Mouse (Mus musculus): ENCODE measurements around the gene Adipoq. TPM values are rescaled to one million over a fixed set of nuclear protein-coding genes. Genes with fewer than 3 reads are reported as not detected.
A peak's percentile ranks its signal among the peaks of the same experiment; 100 is the strongest.

The Adipoq gene
- polyA plus RNA-seq, 2 experiments = not detected

GRCm38 (mm10) chr16:23100099-23100575 is 46.2 kb upstream of the Adipoq start:
- H3K9me3 ChIP-seq (ENCODE audit: control insufficient read depth, low read length) = no peaks in the 10 kb centered on the region
- 0 out of 2 replicates have a peak overlapping the region, but pooled peaks have one; percentile 18 for H3K9ac ChIP-seq (replicated peaks)
- no peak overlapping the region for H3K27ac ChIP-seq
- WGBS (ENCODE audit: insufficient replicate concordance) = 5% methylated on average over 9 of the region's 9 CpGs
- H3K4me3 ChIP-seq (ENCODE audit: insufficient read depth in 1 of 2, low read depth in 2 of 2, low read length in 2 of 2) = peak overlapping the region; percentile 23 to 31
- TF ChIP-seq CTCF (IDR thresholded peaks at IDR 0.05; ENCODE audit: low read depth) (no peak), EP300 (IDR thresholded peaks at IDR 0.05; ENCODE audit: low read depth) (no peak)
- H3K4me2 ChIP-seq (ENCODE audit: low read depth) = peak overlapping the region; percentile 52
- peaks cover 4% of the 10 kb centered on the region; the same call in 1 of the 2 replicates for H3K27me3 ChIP-seq (ENCODE audit: control insufficient read depth, insufficient read depth, low read length)
- peaks cover 6 to 8% of the 10 kb centered on the region in 2 experiments for H3K4me1 ChIP-seq (replicated peaks; ENCODE audit: control insufficient read depth in 2 of 2, insufficient read depth in 2 of 2, low read length in 1 of 2)
- DNase-seq (ENCODE audit: low read depth in 3 of 3, low spot score in 3 of 3) (no peak), ATAC-seq (ENCODE audit: insufficient read depth) (no peak)
- H3K36me3 ChIP-seq (replicated peaks; ENCODE audit: control insufficient read depth, insufficient read depth, low read depth) = no peaks in the 10 kb centered on the region

GRCm38 (mm10) chr16:23100613-23101012 is 45.7 kb upstream of the Adipoq start:
- ATAC-seq (ENCODE audit: insufficient read depth) = peak; percentile 56
- H3K27me3 ChIP-seq (ENCODE audit: control insufficient read depth, insufficient read depth, low read length) = peaks cover 4% of the 10 kb centered on the region; the same call in 1 of the 2 replicates
- WGBS (ENCODE audit: insufficient replicate concordance) = 5% methylated on average over 10 of the region's 10 CpGs
- H3K36me3 ChIP-seq (replicated peaks; ENCODE audit: control insufficient read depth, insufficient read depth, low read depth) = no peaks in the 10 kb centered on the region
- no peak for DNase-seq (ENCODE audit: low read depth in 3 of 3, low spot score in 3 of 3)
- H3K9me3 ChIP-seq (ENCODE audit: control insufficient read depth, low read length) = no peaks in the 10 kb centered on the region
- H3K27ac ChIP-seq = no peak overlapping the region
- TF ChIP-seq CTCF (IDR thresholded peaks at IDR 0.05; ENCODE audit: low read depth) (no peak), EP300 (IDR thresholded peaks at IDR 0.05; ENCODE audit: low read depth) (no peak)
- peaks cover 6 to 8% of the 10 kb centered on the region in 2 experiments for H3K4me1 ChIP-seq (replicated peaks; ENCODE audit: control insufficient read depth in 2 of 2, insufficient read depth in 2 of 2, low read length in 1 of 2)
- H3K4me3 ChIP-seq (ENCODE audit: insufficient read depth in 1 of 2, low read depth in 2 of 2, low read length in 2 of 2) = peak overlapping the region; percentile 23 to 31; a peak in 2 of 4 replicates
- peak overlapping the region; percentile 52 for H3K4me2 ChIP-seq (ENCODE audit: low read depth)
- H3K9ac ChIP-seq (replicated peaks) = no peak overlapping the region; the same call in 1 of the 2 replicates

- ATAC-seq (ENCODE audit: insufficient read depth) (no peak), DNase-seq (ENCODE audit: low read depth in 3 of 3, low spot score in 3 of 3) (no peak)
- 3% methylated on average over 15 of the region's 15 CpGs for WGBS (ENCODE audit: insufficient replicate concordance)
- Histone ChIP-seq H3K27me3 (ENCODE audit: control insufficient read depth, insufficient read depth, low read length) (peaks cover 4% of the 10 kb centered on the region; the same call in 1 of the 2 replicates), H3K9ac (replicated peaks) (peak overlapping the region; percentile 62), H3K27ac (no peak overlapping the region), H3K4me3 (ENCODE audit: insufficient read depth in 1 of 2, low read depth in 2 of 2, low read length in 2 of 2) (peak overlapping the region; percentile 52 to 53), H3K4me2 (ENCODE audit: low read depth) (peak overlapping the region; percentile 78), H3K4me1 (replicated peaks; ENCODE audit: control insufficient read depth in 2 of 2, insufficient read depth in 2 of 2, low read length in 1 of 2) (peaks cover 6 to 15% of the 10 kb centered on the region in 2 experiments), H3K36me3 (replicated peaks; ENCODE audit: control insufficient read depth, insufficient read depth, low read depth) (no peaks in the 10 kb centered on the region), H3K9me3 (ENCODE audit: control insufficient read depth, low read length) (no peaks in the 10 kb centered on the region)
- no peak for TF ChIP-seq EP300 (IDR thresholded peaks at IDR 0.05; ENCODE audit: low read depth)
- TF ChIP-seq CTCF (IDR thresholded peaks at IDR 0.05; ENCODE audit: low read depth) = no peak
Observed at GRCm38 (mm10) chr16:23102340-23103037, 43.8 kb upstream of the Adipoq start.

GRCm38 (mm10) chr16:23103038-23103745 is 43.1 kb upstream of the Adipoq start:
- Histone ChIP-seq H3K4me2 (ENCODE audit: low read depth) (peak overlapping the region; percentile 78), H3K4me1 (replicated peaks; ENCODE audit: control insufficient read depth in 2 of 2, insufficient read depth in 2 of 2, low read length in 1 of 2) (peaks cover 6 to 15% of the 10 kb centered on the region in 2 experiments), H3K27me3 (ENCODE audit: control insufficient read depth, insufficient read depth, low read length) (peaks cover 4% of the 10 kb centered on the region; the same call in 1 of the 2 replicates), H3K36me3 (replicated peaks; ENCODE audit: control insufficient read depth, insufficient read depth, low read depth) (peaks cover under 1% of the 10 kb centered on the region), H3K9ac (replicated peaks) (peak overlapping the region; percentile 62), H3K4me3 (ENCODE audit: insufficient read depth in 1 of 2, low read depth in 2 of 2, low read length in 2 of 2) (peak overlapping the region; percentile 52 to 53), H3K27ac (no peak overlapping the region), H3K9me3 (ENCODE audit: control insufficient read depth, low read length) (no peaks in the 10 kb centered on the region)
- TF ChIP-seq CTCF (IDR thresholded peaks at IDR 0.05; ENCODE audit: low read depth) = no peak
- no peak for TF ChIP-seq EP300 (IDR thresholded peaks at IDR 0.05; ENCODE audit: low read depth)
- ATAC-seq (ENCODE audit: insufficient read depth) (no peak), DNase-seq (ENCODE audit: low read depth in 3 of 3, low spot score in 3 of 3) (no peak)
- WGBS (ENCODE audit: insufficient replicate concordance) = 20% methylated on average over 17 of the region's 17 CpGs

DNA sequence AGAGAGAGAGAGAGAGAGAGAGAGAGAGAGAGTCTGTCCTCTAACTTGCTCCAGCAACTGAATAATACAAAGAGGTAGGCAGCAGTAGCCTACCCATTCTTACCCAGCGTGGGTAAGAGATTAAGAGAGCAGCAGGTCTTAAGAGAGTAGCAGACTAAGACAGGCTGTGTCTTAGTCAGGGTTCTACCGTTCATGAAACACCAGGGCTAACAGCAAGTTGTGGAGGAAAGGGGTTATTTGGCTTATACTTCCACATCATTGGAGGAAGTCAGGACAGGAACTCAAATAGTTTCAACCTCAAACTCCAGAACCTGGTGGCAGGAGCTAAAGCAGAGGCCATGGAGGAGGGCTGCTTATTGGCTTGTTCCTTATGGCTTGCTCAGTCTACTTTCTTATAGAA is 42.5 kb upstream of the Adipoq start:
- ATAC-seq (ENCODE audit: insufficient read depth) = no peak
- 37% methylated on average over 2 of the region's 2 CpGs for WGBS (ENCODE audit: insufficient replicate concordance)
- Histone ChIP-seq H3K27ac (no peak overlapping the region), H3K9me3 (ENCODE audit: control insufficient read depth, low read length) (no peaks in the 10 kb centered on the region), H3K4me2 (ENCODE audit: low read depth) (no peak overlapping the region), H3K9ac (replicated peaks) (no peak overlapping the region), H3K4me1 (replicated peaks; ENCODE audit: control insufficient read depth in 2 of 2, insufficient read depth in 2 of 2, low read length in 1 of 2) (peaks cover 6 to 15% of the 10 kb centered on the region in 2 experiments), H3K4me3 (ENCODE audit: insufficient read depth in 1 of 2, low read depth in 2 of 2, low read length in 2 of 2) (no peak overlapping the region), H3K27me3 (ENCODE audit: control insufficient read depth, insufficient read depth, low read length) (peaks cover 4% of the 10 kb centered on the region; the same call in 1 of the 2 replicates), H3K36me3 (replicated peaks; ENCODE audit: control insufficient read depth, insufficient read depth, low read depth) (peaks cover 7% of the 10 kb centered on the region)
- DNase-seq (ENCODE audit: low read depth in 3 of 3, low spot score in 3 of 3) = no peak
- TF ChIP-seq CTCF (IDR thresholded peaks at IDR 0.05; ENCODE audit: low read depth) (no peak), EP300 (IDR thresholded peaks at IDR 0.05; ENCODE audit: low read depth) (no peak)

Measured in liver, embryonic 14.5 days (tissue).